ENCODE assay signal across 22 mouse cellular contexts in genomic region chr10:127322669-127323068, GRCm38 (mm10). TPM values are rescaled to one million over a fixed set of nuclear protein-coding genes. Genes with fewer than 3 reads are reported as not detected.
DNase-seq lines count a peak whose midpoint lies in the region; ATAC-seq lines count a peak whose summit lies in the region.
"Had no signal": no experiment of that assay in that cellular context is flagged by ENCODE, and none has a peak within 500 bp of the region (broad histone marks: within the 10 kb centered on the region; RNA-seq: fewer than 3 reads in every experiment).

No protein-coding gene starts in this region.

- H3K4me1 ChIP-seq in liver, embryonic 12.5 days, result peaks cover 59% of the 10 kb centered on the region
- H3K4me1 ChIP-seq in megakaryocyte, embryonic 14.5 days, result peaks cover 83% of the 10 kb centered on the region

- DNase-seq in CD4-positive, CD25-positive, alpha-beta regulatory T cell, adult 2 months (ENCODE audit: low read depth, low spot score), result peak; percentile 38
- peak; percentile 32 to 40 for DNase-seq in thymus, postnatal 36 days
- DNase-seq in thymus, postnatal 14 days, result no peak
- DNase-seq in kidney, adult 9 months, result no peak
- DNase-seq in layer of hippocampus, adult 11-12 months (ENCODE audit: low spot score), result no peak
- DNase-seq: cerebellum, adult 11 months; cerebellum, postnatal 14 days; embryo, embryonic 11 days; gastrocnemius, postnatal 36 days; kidney, adult 11 months; kidney, postnatal 36 days; layer of hippocampus, postnatal 36 days; lung, adult 18-20 months; lung, postnatal 36 days; right cerebral cortex, postnatal 4 days had no signal

- peak overlapping the region; percentile 90 for H3K4me2 ChIP-seq in liver, embryonic 12.5 days
- H3K4me2 ChIP-seq: forebrain, embryonic 13.5 days; hindbrain, embryonic 13.5 days; midbrain, embryonic 13.5 days had no signal

- peaks cover 39% of the 10 kb centered on the region for H3K27me3 ChIP-seq in liver, embryonic 12.5 days (replicated peaks)
- peaks cover 17% of the 10 kb centered on the region for H3K27me3 ChIP-seq in megakaryocyte, embryonic 14.5 days (replicated peaks)

- H3K4me3 ChIP-seq in liver, embryonic 12.5 days, result no peak overlapping the region
- H3K4me3 ChIP-seq in megakaryocyte, embryonic 14.5 days (replicated peaks), result peak overlapping the region; percentile 85
- H3K4me3 ChIP-seq: forebrain, embryonic 13.5 days; hindbrain, embryonic 13.5 days; midbrain, embryonic 13.5 days had no signal

- H3K36me3 ChIP-seq in liver, embryonic 12.5 days, result 0 out of 2 replicates have a peak, but pooled peaks cover 5% of the 10 kb centered on the region
- peaks cover 5% of the 10 kb centered on the region for H3K36me3 ChIP-seq in megakaryocyte, embryonic 14.5 days (replicated peaks; ENCODE audit: low read length)
- H3K36me3 ChIP-seq: hindbrain, embryonic 13.5 days; midbrain, embryonic 13.5 days had no signal

- H3K9me3 ChIP-seq in liver, embryonic 12.5 days (replicated peaks), result no peaks in the 10 kb centered on the region
- no peaks in the 10 kb centered on the region for H3K9me3 ChIP-seq in megakaryocyte, embryonic 14.5 days
- H3K9me3 ChIP-seq: forebrain, embryonic 13.5 days; hindbrain, embryonic 13.5 days; midbrain, embryonic 13.5 days had no signal

- ATAC-seq in CD4-positive, CD25-positive, alpha-beta regulatory T cell, adult 4 months, result no peak
- no peak for ATAC-seq in liver, embryonic 12.5 days
- ATAC-seq: forebrain, embryonic 13.5 days; midbrain, embryonic 13.5 days had no signal

- no peak overlapping the region for H3K27ac ChIP-seq in liver, embryonic 12.5 days
- H3K27ac ChIP-seq: forebrain, embryonic 13.5 days; hindbrain, embryonic 13.5 days; midbrain, embryonic 13.5 days had no signal

- WGBS in liver, embryonic 12.5 days (ENCODE audit: insufficient replicate concordance), result 45% methylated on average over 4 of the region's 4 CpGs

- H3K9ac ChIP-seq in liver, embryonic 12.5 days, result no peak overlapping the region
- H3K9ac ChIP-seq: forebrain, embryonic 13.5 days; hindbrain, embryonic 13.5 days; midbrain, embryonic 13.5 days had no signal

RNA-seq across cellular contexts. Expression of gene Arhgap9, which starts 0.9 kb away (rescaled TPM):
- polyA plus RNA-seq in CD4-positive, CD25-positive, alpha-beta regulatory T cell, adult 4 months (2017; shearing (Covaris generic)), result 100 to 1,000 TPM in 1 of 2 experiments, 10 to 100 TPM in 1; 92.4 to 118 TPM
- 15.9 and 16.9 TPM in 2 replicates for polyA plus RNA-seq in liver, embryonic 12.5 days (2016; fragmentation: Nextera tagmentation; extraction: Ambion mirVana)
- polyA plus RNA-seq in megakaryocyte, embryonic 14.5 days (2012; ENCODE audit: insufficient read depth, low replicate concordance), result 6.1 and 10.4 TPM in 2 replicates

RNA-seq across cellular contexts. Expression of gene Mars, which starts 11.1 kb away (rescaled TPM):
- 10 to 100 TPM; 20.4 to 33.2 TPM for polyA plus RNA-seq in CD4-positive, CD25-positive, alpha-beta regulatory T cell, adult 4 months (2017; shearing (Covaris generic))
- 192 and 193 TPM in 2 replicates for polyA plus RNA-seq in liver, embryonic 12.5 days (2016; fragmentation: Nextera tagmentation; extraction: Ambion mirVana)
- polyA plus RNA-seq in megakaryocyte, embryonic 14.5 days (2012; ENCODE audit: insufficient read depth, low replicate concordance), result 26.0 and 101 TPM in 2 replicates

RNA-seq across cellular contexts. Expression of gene Gli1, which starts 19.1 kb away (rescaled TPM):
- polyA plus RNA-seq in CD4-positive, CD25-positive, alpha-beta regulatory T cell, adult 4 months (2017; shearing (Covaris generic)), result under 1 TPM; 0.19 to 0.75 TPM
- polyA plus RNA-seq in liver, embryonic 12.5 days (2016; fragmentation: Nextera tagmentation; extraction: Ambion mirVana), result 0.94 and 1.1 TPM in 2 replicates
- 0.02 TPM in 1 of 2 replicates, not detected in the other for polyA plus RNA-seq in megakaryocyte, embryonic 14.5 days (2012; ENCODE audit: insufficient read depth, low replicate concordance)

RNA-seq across cellular contexts. Expression of gene Inhbe, which starts 31.5 kb away (rescaled TPM):
- not detected for polyA plus RNA-seq in CD4-positive, CD25-positive, alpha-beta regulatory T cell, adult 4 months (2017; shearing (Covaris generic))
- polyA plus RNA-seq in liver, embryonic 12.5 days (2016; fragmentation: Nextera tagmentation; extraction: Ambion mirVana), result 0.10 and 0.16 TPM in 2 replicates
- polyA plus RNA-seq in megakaryocyte, embryonic 14.5 days (2012; ENCODE audit: insufficient read depth, low replicate concordance), result not detected in 2 replicates
- polyA plus RNA-seq: heart, postnatal 0 days; hindbrain, embryonic 13.5 days; midbrain, embryonic 13.5 days had no signal

RNA-seq across cellular contexts. Expression of gene Mbd6, which starts 33.9 kb away (rescaled TPM):
- polyA plus RNA-seq in CD4-positive, CD25-positive, alpha-beta regulatory T cell, adult 4 months (2017; shearing (Covaris generic)), result 10 to 100 TPM in 1 of 2 experiments, 1 to 10 TPM in 1; 4.0 to 14.7 TPM
- 8.5 and 9.8 TPM in 2 replicates for polyA plus RNA-seq in liver, embryonic 12.5 days (2016; fragmentation: Nextera tagmentation; extraction: Ambion mirVana)
- polyA plus RNA-seq in megakaryocyte, embryonic 14.5 days (2012; ENCODE audit: insufficient read depth, low replicate concordance), result 245 and 640 TPM in 2 replicates

Comparison
In these comparisons a context has a peak if more than half of its experiments do, and no peak if none do; other contexts are left out.
1. DNase-seq: peak in CD4-positive, CD25-positive, alpha-beta regulatory T cell, adult 2 months (single experiment) and thymus, postnatal 36 days (2 of 2); none in thymus, postnatal 14 days (single experiment), kidney, adult 9 months (single experiment) and layer of hippocampus, adult 11-12 months (single experiment).